Mouse (Mus musculus) brain, embryonic 14.5 days (tissue): ENCODE data around the gene Pard6a.

ENCODE experiments used
- CTCF ChIP-seq: fragments of 200-500 bp; IDR thresholded peaks from 2 replicates; pipeline ENCODE4 v1.5.1; 2012; ENCODE audit warnings: inconsistent platforms, mild to moderate bottlenecking, moderate library complexity, borderline replicate concordance; ENCODE audit not compliant: insufficient read depth, insufficient read length; ENCODE audit errors: extremely low read depth
- POLR2A ChIP-seq: fragments of 200-500 bp; IDR thresholded peaks from 2 replicates; pipeline ENCODE4 v1.6.1; 2012; ENCODE audit warnings: mild to moderate bottlenecking, inconsistent platforms, borderline replicate concordance; ENCODE audit not compliant: poor library complexity, insufficient read depth, insufficient read length, severe bottlenecking; ENCODE audit errors: extremely low read depth

GRCm38 (mm10) chr8:105709317-105709716, 8.4 kb downstream of the Pard6a start:
- no peak for TF ChIP-seq POLR2A
- no peak for TF ChIP-seq CTCF
